Mouse (Mus musculus) hindbrain, embryonic 11.5 days (tissue): ENCODE data around the gene Mgst3. TPM values are rescaled to one million over a fixed set of nuclear protein-coding genes. Genes with fewer than 3 reads are reported as not detected.

ENCODE experiments used
- ATAC-seq: fragments of 200-750 bp; cut with Nextera tagmentation; 2 replicates; pipeline ENCODE4 v1.8.0; 2017; ENCODE audit warnings: mild to moderate bottlenecking, moderate TSS enrichment, moderate library complexity; ENCODE audit not compliant: low FRiP score
- DNase-seq: peaks from one replicate; pipeline ENCODE4 v3.0.0-alpha.2; 2015; ENCODE audit warnings: low spot score
- H3K27ac ChIP-seq: fragments of 300-500 bp; sonication (generic); 2 replicates; pipeline ENCODE4 v1.5.1; 2014; ENCODE audit warnings: mild to moderate bottlenecking, low read depth, low read length
- H3K27me3 ChIP-seq: fragments of 300-500 bp; sonication (generic); 2 replicates; pipeline ENCODE4 v1.6.1; 2014; ENCODE audit warnings: mild to moderate bottlenecking, low read length, moderate library complexity, mixed read lengths; ENCODE audit not compliant: control insufficient read depth, insufficient read depth
- H3K36me3 ChIP-seq: fragments of 300-500 bp; sonication (generic); 2 replicates; pipeline ENCODE4 v1.6.1; 2014; ENCODE audit warnings: mild to moderate bottlenecking, low read length, moderate library complexity, mixed read lengths; ENCODE audit not compliant: control insufficient read depth, insufficient read depth
- H3K4me1 ChIP-seq: fragments of 300-500 bp; sonication (generic); replicated peaks from 2 replicates; pipeline ENCODE4 v1.6.1; 2014; ENCODE audit warnings: low read length, mixed read lengths; ENCODE audit not compliant: control insufficient read depth, insufficient read depth
- H3K4me2 ChIP-seq: fragments of 300-500 bp; sonication (generic); replicated peaks from 2 replicates; pipeline ENCODE4 v1.6.1; 2014; ENCODE audit warnings: mild to moderate bottlenecking, low read depth, low read length
- H3K4me3 ChIP-seq: fragments of 300-500 bp; sonication (generic); 2 replicates; pipeline ENCODE4 v1.5.1; 2014; ENCODE audit warnings: low read depth, low read length
- H3K9ac ChIP-seq: fragments of 300-500 bp; sonication (generic); 2 replicates; pipeline ENCODE4 v1.6.1; 2014; ENCODE audit warnings: low read depth, low read length
- H3K9me3 ChIP-seq: fragments of 300-500 bp; sonication (generic); 2 replicates; pipeline ENCODE4 v1.6.1; 2016; ENCODE audit warnings: low read length; ENCODE audit not compliant: control insufficient read depth
- WGBS: fragments of 180-500 bp; shearing (Covaris S2); extraction: QIAGEN DNeasy Blood & Tissue Kit; methylation state at CpG from one replicate; pipeline ENCODE4 v1.1.7; 2014; 5-methylcytosine and 5-hydroxymethylcytosine counted together
- polyA plus RNA-seq: library from polyadenylated mRNA; unstranded; fragments of >200 nt; fragmentation: Nextera tagmentation; extraction: Ambion mirVana; gene quantifications from 2 replicates; pipeline ENCODE4 v1.2.1, GENCODE M21; 2014

Gene Mgst3
- polyA plus RNA-seq, 1 experiment from 2014 or later = 71.8 TPM

DNA sequence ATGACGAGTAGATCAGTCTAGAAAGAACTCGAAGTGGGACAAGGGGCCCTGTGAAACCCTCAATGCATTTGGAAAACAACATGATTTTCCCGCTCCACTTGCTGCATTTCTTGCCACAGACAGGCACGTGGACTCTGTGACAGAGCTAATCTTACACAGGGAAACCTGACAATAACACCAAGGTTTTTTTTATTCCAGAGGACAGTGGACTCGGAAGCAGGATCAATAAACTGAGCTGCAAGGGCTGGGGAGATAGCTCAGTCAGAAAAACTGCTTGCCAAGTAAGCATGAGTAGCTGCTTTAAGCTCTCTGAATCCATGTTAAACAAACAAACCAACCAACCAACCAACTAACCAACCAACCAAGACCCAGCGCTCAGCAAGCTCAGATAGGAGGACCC, 2.4 kb downstream of the Mgst3 start:
- ATAC-seq (no peak), DNase-seq (no peak)
- H3K4me1 ChIP-seq = peaks cover 2% of the 10 kb centered on the region; the same call in 1 of the 2 replicates
- H3K4me3 ChIP-seq = no peak overlapping the region
- no peak overlapping the region for H3K4me2 ChIP-seq
- H3K27ac ChIP-seq = no peak overlapping the region
- WGBS = 80% methylated on average over 6 of the region's 6 CpGs
- no peaks in the 10 kb centered on the region for H3K36me3 ChIP-seq
- H3K9me3 ChIP-seq = no peaks in the 10 kb centered on the region
- H3K27me3 ChIP-seq = peaks cover 4% of the 10 kb centered on the region; the same call in 1 of the 2 replicates
- H3K9ac ChIP-seq = no peak overlapping the region

DNA sequence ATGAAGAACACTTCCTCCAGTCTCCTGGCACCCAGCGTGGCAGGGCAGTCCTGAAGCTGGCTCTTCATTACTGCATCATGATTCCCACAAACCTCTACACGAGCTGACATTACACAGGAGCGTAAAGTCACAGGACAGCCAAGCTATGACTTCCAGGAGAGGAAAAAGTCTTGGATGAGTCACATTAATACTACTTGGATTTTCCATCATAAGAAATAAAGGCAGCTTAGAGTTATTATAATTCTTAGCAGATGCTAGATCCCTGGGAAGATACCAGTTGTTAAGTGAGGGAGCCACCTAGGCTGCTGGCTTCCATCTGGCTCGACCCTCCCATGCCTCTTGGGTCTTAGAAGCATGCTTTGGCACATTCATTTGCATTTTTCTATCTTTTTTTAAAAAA, 3.3 kb downstream of the Mgst3 start:
- Histone ChIP-seq H3K9ac (no peak overlapping the region), H3K4me2 (no peak overlapping the region), H3K36me3 (no peaks in the 10 kb centered on the region), H3K4me1 (peaks cover 2% of the 10 kb centered on the region; the same call in 1 of the 2 replicates), H3K27ac (no peak overlapping the region), H3K4me3 (no peak overlapping the region), H3K9me3 (no peaks in the 10 kb centered on the region), H3K27me3 (peaks cover 4% of the 10 kb centered on the region; the same call in 1 of the 2 replicates)
- WGBS = 77% methylated on average over 4 of the region's 4 CpGs
- DNase-seq (no peak), ATAC-seq (no peak)

DNA sequence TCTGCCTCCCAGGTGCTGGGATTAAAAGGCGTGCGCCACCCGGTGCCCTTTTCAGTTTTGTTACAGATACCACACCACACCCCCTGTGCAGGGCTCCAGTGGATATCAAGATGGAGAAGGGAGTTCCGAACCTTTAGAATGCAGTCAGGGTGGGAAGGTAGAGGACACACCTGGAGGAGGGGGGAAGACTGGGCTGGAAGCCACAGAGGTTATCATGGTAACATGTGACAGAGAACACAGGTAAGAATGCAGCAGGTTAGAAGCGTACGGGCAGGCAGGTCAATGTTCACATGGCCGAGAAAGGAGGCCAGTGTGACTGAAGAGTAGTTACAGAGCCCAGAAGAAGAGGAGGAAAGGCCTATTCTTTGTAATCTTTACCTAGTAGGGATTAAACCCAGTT, 4.1 kb downstream of the Mgst3 start:
- DNase-seq (no peak), ATAC-seq (no peak)
- H3K27me3 ChIP-seq = peaks cover 4% of the 10 kb centered on the region; the same call in 1 of the 2 replicates
- H3K4me2 ChIP-seq = no peak overlapping the region
- 90% methylated on average over 7 of the region's 7 CpGs for WGBS
- peaks cover under 1% of the 10 kb centered on the region; the same call in 1 of the 2 replicates for H3K4me1 ChIP-seq
- H3K36me3 ChIP-seq = no peaks in the 10 kb centered on the region
- no peak overlapping the region for H3K9ac ChIP-seq
- no peak overlapping the region for H3K4me3 ChIP-seq
- no peaks in the 10 kb centered on the region for H3K9me3 ChIP-seq
- no peak overlapping the region for H3K27ac ChIP-seq

DNA sequence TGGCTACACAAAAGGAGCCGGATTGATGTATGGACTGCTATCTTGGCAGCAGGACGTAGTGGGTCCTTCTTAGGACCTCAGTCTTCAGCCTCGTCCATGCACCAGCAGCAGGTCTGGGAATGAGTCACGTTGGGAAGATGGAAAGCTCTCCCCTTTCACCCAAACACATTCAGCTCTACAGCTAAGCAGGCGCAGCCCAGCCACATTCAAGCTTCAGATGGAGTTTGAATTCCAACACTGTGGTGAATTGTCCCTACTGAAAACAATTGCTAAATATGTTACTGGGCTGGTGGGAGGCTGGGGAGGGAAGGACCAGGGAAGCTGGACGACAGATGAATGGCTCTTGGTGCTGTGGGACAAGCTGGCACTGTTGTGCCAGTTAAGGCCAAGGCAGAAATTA, 5.1 kb downstream of the Mgst3 start:
- Histone ChIP-seq H3K27me3 (peaks cover 4% of the 10 kb centered on the region; the same call in 1 of the 2 replicates), H3K36me3 (no peaks in the 10 kb centered on the region), H3K9me3 (no peaks in the 10 kb centered on the region), H3K9ac (no peak overlapping the region), H3K27ac (no peak overlapping the region), H3K4me2 (no peak overlapping the region), H3K4me3 (no peak overlapping the region), H3K4me1 (no peaks in the 10 kb centered on the region; the same call in 1 of the 2 replicates)
- 80% methylated on average over 6 of the region's 6 CpGs for WGBS
- ATAC-seq (no peak), DNase-seq (no peak)

DNA sequence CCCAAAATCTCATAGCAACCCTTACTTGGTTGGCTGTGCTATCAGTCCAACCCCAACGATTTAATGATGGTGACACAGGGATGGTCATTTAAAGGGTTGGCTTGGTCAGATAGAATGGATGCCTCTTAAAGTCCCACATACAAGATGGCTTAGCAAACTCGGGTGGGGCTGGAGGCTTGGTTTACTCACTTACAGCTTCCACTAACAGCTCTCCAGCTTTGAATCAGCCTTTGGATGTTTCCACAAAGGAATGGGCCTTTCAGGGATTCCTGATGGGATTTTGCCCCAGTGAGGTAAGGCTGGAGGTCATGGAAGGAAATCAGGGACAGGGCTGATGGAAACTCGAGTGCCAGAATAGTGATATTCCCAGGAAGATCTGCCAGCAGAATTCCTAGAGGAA, 5.8 kb downstream of the Mgst3 start:
- WGBS = 78% methylated on average over 3 of the region's 3 CpGs
- no peak for DNase-seq
- H3K27ac ChIP-seq = no peak overlapping the region

DNA sequence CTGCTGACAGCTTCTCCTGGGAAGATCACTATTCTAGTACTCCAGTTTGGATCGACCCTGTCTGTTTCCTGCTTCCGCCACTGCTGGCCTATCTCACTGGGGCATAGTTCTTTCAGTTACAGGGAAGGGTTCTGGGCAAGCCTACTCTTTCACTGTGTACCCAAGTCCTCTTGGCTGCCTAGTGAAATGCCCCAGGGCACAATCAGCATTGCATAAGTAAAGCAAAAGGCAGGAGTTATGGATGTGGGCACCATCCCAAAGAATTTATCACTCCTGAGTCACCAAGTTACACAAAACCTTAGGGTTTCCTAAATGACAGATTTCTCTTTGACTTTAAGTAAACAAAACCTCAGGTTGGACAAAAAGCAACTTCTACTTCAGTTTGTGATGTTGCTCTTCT, 6.3 kb downstream of the Mgst3 start:
- Histone ChIP-seq H3K4me2 (no peak overlapping the region), H3K4me3 (no peak overlapping the region), H3K27ac (no peak overlapping the region), H3K27me3 (no peaks in the 10 kb centered on the region), H3K9ac (no peak overlapping the region), H3K9me3 (no peaks in the 10 kb centered on the region), H3K36me3 (no peaks in the 10 kb centered on the region), H3K4me1 (no peaks in the 10 kb centered on the region)
- 88% methylated on average over 2 of the region's 2 CpGs for WGBS
- no peak for DNase-seq
- ATAC-seq = no peak

More for the DNA sequence above, 5.8 kb downstream of the Mgst3 start:
- no peak overlapping the region for H3K9ac ChIP-seq
- no peak for ATAC-seq
- H3K4me2 ChIP-seq = no peak overlapping the region
- no peaks in the 10 kb centered on the region for H3K9me3 ChIP-seq
- no peaks in the 10 kb centered on the region for H3K36me3 ChIP-seq
- no peak overlapping the region for H3K4me3 ChIP-seq
- no peaks in the 10 kb centered on the region; the same call in 1 of the 2 replicates for H3K4me1 ChIP-seq
- H3K27me3 ChIP-seq = peaks cover 4% of the 10 kb centered on the region; the same call in 1 of the 2 replicates

DNA sequence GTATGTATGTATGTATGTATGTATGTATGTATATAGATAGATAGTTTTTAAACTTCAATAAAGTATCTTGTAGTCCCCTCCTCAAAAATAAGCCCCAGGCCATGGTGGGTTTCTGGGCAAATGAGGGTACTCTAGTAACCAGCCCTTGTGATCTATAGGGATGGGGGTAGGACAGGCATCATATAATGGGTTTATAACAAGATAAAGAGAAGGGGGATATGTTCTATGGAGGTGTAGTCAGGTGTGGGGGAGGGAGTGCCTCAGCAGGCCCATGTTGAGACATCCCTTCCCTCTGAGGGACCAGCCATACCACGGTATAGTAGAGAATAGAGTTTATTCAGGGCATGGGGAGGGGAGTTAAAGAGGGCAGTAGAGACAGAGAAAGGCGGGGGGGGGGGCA, 7.2 kb downstream of the Mgst3 start:
- 35% methylated on average over 2 of the region's 2 CpGs for WGBS
- no peaks in the 10 kb centered on the region for H3K4me1 ChIP-seq
- no peak for DNase-seq
- H3K27ac ChIP-seq = no peak overlapping the region
- no peaks in the 10 kb centered on the region for H3K9me3 ChIP-seq
- no peak overlapping the region for H3K4me3 ChIP-seq
- no peak overlapping the region for H3K9ac ChIP-seq
- no peak overlapping the region for H3K4me2 ChIP-seq
- H3K27me3 ChIP-seq = no peaks in the 10 kb centered on the region
- no peaks in the 10 kb centered on the region for H3K36me3 ChIP-seq
- ATAC-seq = no peak

DNA sequence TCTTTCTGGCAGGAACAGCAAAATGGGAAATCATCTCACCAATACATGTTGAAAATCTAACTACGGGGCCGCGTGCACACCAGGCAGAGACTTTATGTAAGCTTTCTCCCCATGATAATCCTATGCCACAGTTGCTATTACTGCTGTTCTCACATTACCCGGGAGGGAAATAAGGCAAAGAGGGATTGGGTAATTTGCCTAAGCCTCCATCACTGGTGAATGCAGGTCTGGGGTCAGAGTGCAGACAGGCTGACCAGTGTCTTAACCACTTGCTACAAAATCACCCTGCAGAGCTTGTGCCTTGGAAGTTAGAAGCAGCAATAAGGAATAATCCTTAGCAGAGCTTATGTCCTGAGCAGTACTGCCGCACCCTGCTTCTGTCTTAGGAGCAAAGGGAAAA, 8.0 kb downstream of the Mgst3 start:
- Histone ChIP-seq H3K4me2 (no peak overlapping the region), H3K36me3 (no peaks in the 10 kb centered on the region), H3K27ac (no peak overlapping the region), H3K9me3 (no peaks in the 10 kb centered on the region), H3K9ac (no peak overlapping the region), H3K4me3 (no peak overlapping the region), H3K27me3 (no peaks in the 10 kb centered on the region), H3K4me1 (no peaks in the 10 kb centered on the region)
- 75% methylated on average over 5 of the region's 5 CpGs for WGBS
- ATAC-seq (no peak), DNase-seq (no peak)

DNA sequence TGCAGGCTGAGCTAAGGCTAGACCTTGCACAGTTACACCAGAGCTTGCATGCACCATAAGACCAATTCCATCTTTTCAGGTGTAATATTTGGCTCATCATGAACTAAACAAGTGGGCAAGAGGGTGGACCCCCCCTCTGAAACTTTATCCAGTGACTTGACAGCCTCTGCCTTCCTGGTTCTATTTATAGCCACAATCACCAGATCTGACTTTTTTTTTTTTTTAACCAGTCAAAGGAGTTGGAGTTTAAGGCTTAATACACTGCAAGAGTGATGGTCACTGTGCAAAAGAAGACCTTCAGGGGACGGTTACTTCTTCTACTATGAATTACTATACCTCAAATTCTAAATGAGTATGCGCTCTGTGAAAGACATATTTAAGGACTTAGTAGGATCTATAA, 8.4 kb downstream of the Mgst3 start:
- Histone ChIP-seq H3K9me3 (no peaks in the 10 kb centered on the region), H3K9ac (no peak overlapping the region), H3K4me2 (no peak overlapping the region), H3K4me1 (no peaks in the 10 kb centered on the region), H3K27ac (no peak overlapping the region), H3K4me3 (no peak overlapping the region), H3K27me3 (no peaks in the 10 kb centered on the region), H3K36me3 (no peaks in the 10 kb centered on the region)
- DNase-seq (no peak), ATAC-seq (no peak)
- 93% methylated on average over 2 of the region's 2 CpGs for WGBS
